Mouse (Mus musculus): Measurements from ENCODE around the gene Samd10.

The Samd10 gene

DNA sequence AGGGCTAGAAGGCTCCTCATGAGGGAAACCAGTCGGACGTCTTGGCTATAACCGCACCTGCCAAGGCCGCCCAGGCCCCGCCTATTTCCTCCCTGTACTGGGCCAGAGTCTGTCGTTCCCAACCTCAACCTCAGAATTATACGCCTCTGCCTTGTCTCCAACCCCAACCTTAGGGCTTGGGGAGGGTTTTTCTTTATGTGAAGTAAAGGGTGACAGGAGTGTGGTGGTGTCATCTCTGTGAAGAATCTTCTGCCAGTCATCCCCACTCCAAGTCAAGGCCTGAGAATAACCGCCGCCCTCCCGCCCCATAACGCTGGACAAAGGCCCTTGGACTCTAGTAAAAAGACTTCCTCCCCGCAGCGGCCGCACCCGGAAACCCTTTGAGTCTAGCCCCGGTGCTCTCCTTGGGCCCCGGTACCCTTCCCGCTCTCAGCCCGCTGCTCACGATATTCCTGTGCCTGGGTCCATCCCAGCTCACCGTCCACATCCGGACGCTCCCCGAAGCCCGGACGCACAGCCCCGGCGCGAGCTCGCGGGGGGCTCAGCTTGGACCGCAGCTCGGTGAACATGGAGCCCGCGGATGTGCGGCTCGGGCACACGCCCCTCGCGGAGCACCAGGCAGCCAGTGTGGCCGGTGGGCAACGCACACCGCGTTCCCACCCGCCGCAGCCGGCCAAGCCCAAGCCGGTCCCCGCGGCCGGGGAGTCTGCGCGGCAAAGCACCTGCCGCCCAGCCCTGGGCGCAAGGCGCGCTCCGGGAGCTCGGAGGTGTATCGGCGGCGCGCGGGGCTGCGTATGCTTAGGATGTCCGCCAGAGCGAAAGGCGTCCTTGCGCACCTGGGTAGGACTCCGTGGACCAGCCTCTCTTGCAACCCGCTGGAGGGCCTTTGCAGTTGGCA is at the start of gene Samd10:
Gene Samd10, minus strand, starts transcription at position 759 of the 898 bp plus-strand sequence.
- peak; percentile 62 for DNase-seq (ENCODE audit: low spot score)

DNA sequence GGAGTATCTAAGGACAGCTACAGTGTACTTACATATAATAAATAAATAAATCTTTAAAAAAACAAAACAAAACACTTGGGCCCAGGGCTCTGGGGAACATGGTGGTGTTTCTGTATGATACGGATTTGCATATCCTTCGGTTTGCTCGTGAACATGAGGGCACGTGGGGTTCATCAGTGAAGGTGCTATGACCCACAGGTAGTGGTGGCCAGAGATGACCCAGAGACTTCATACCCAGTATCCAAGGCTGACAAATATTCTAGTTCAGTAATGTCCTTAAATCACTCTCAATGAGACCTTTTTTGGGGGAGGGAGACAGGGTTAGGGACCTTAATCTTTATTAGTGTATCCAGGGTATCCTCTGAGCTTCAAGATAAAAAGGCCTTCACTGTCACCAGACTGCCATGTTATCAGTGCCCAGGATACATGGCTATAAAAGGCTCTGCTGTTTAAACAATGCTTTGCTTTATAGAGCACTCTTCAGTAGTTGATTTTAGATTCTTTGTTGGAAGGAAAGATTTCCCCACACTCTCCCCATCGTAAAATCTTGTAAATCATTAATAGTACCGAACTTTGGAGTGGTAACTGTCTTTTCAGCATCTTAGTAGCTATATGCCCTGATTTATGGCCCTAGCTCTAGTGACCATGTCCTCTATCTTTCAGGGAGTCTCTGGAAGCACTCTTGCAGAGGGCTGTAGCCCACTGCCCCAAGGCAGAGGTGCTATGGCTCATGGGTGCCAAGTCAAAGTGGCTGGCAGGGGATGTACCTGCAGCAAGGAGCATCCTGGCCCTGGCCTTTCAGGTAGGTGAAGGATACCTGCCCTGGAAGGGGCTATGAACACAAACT is 47.8 kb upstream of the Samd10 start:
- DNase-seq (ENCODE audit: low spot score): no peak

DNA sequence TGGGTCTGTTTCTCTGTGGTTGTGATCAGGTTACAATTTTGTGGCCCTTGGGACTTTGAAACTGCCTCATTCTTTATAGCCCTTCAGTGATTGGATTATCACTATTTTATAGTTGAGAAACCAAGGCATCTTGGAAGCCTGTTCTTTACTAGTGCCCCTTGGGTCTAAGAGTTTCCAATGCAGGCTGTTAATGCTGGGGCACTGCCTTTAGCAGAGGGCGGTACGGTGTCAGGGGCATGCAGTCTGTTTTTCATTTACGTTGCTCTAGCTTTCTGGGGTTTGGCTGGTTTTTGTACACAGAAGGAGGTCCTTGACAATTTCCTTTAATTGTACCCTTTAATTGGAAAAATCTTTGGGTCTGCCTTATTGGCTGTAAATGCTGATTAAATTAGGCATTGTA is 46.7 kb upstream of the Samd10 start:
- DNase-seq (ENCODE audit: low spot score): no peak

DNA sequence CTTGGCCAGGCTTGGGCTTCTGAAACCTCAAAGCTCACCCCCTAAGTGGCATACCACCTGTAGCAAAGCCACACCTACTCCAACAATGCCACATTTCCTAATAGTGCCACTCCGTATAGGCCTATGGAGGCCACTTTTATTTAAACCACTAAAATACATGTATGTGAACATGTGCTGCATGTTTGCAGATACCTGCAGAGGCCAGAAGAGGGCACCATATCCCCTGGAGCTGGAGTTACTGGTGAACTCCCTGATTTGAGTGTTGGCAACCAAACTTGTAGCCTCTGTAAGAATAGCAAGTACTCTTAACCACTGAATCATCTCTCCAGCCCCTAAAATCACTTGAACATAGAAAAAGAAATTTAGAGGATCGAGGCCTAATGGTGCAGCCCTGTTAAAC is 45.3 kb upstream of the Samd10 start:
- DNase-seq (ENCODE audit: low spot score): peak; percentile 43

DNA sequence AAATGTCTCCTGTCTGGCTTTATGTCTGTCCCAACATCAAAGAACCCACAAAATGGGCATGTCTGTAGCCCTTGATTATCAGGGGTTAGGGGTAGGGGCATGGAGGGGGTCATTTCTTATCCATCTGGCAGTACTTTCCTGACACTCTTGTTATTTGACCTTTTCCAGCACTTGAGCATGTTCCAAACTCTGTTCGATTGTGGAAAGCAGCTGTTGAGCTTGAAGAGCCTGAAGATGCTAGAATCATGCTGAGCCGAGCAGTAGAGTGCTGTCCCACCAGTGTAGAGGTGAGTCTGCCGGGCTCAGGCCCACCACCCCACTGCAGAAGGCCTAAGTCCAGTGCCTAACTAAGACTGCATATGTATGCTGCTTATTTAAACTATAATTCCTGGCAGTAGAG is 36.9 kb upstream of the Samd10 start:
- no peak for DNase-seq (ENCODE audit: low spot score)

DNA sequence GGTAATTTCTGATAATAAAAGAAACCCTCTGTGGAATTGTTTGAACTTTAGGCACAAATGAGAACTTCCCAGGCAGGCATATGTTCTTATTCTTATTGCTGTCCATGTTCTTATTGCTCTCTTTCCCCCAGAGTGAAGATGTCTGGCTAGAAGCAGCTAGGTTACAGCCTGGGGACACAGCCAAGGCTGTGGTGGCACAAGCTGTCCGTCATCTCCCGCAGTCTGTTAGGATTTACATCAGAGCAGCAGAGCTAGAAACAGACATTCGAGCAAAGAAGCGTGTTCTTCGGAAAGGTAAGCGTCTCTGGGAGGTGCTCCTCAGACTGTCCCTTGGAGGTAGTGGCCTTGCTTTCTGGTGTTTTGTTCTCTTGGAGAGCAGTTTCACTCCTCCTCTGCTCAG is 33.6 kb upstream of the Samd10 start:
- DNase-seq (ENCODE audit: low spot score): no peak

DNA sequence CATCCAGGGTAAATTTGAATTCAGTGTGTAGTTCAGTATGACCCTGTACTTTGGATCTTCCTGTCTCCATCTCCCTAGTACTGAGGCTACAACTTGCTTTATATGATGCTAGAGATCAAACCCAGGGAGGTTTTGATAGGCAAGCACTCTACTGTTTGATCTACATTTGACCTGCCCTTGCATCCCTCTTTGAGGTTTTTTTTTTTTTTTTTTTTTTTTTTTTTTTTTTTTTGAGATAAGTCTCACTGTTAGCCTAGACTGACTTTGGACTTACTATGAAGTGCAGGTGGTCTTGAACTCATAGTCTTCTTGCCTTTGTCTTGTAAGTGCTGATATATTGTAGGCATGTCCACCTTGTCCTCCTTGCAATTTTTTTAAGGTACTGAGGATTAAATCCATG is 29.5 kb upstream of the Samd10 start:
- no peak for DNase-seq (ENCODE audit: low spot score)

DNA sequence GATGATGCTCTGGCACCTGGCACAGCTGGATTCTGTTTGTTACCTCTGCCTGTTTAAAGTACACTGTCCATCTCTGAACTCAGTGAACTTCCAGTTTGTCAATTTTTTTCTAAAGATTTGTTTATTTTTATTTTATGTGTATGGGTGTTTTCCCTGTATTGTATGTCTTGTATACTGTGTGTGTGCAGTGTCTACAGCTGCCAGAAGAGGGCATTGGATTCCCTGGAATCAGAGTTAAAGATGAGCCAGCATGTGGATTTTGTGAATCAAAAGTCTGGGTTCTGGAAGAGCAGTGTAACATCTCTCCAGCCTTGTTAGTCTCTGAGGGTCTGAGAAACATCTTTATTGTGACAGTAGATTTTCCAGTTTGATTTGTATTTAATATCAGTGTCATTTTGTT is 24.4 kb upstream of the Samd10 start:
- DNase-seq (ENCODE audit: low spot score): peak; percentile 4

DNA sequence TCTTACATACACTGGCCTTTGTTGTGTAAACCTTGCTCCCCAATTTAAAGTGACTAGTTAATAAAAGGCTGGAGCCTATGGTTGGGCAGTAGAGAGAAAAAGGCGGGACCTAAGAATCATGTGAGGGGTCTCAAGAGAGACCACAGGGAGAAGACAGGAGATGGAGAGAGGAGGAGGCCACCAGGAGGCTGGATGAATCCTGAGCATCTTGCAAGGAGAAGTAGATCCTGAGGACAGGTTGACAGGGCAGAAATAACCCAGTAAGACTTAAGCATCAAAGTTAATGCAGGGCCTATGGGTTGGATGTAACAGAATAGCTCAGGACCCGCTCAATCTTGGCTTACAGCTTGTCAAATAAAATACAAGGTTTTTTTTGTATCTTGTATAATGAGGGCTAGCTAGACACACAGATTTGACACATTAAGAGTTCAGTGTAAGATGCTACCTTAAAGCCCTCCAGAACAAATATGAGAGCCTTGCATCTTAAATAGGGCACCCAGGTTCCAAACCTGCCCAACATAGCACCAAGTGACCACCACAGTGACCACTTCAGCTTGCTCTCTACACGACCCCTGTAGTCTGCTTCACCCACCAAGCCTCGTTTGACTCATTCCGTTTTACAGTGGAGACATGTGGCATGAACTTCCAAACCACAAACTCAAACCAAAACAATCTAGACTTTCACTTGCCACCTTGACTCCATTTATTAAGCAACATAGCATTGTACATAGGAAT is 19.9 kb upstream of the Samd10 start:
- no peak for DNase-seq (ENCODE audit: low spot score)

DNA sequence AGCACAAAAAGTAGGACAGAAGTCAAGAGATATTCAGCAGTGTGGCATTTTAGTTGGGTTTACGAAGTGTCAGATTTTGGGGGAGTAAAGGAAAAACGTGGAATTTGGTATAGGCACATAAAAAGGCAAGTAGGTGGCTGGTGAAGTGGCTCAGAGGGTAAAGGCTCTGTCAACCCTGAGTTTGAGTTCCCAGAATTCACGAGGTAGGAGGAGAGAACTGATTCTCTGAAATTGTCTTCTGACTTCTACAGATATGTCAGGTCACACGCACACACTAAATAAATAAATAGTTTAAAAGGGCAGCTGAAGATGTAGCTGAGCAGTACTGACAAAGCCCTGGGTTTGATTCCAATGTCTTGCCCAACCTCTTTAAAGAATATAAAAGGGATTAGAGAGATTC is 3.4 kb upstream of the Samd10 start:
- DNase-seq (ENCODE audit: low spot score): no peak

DNA sequence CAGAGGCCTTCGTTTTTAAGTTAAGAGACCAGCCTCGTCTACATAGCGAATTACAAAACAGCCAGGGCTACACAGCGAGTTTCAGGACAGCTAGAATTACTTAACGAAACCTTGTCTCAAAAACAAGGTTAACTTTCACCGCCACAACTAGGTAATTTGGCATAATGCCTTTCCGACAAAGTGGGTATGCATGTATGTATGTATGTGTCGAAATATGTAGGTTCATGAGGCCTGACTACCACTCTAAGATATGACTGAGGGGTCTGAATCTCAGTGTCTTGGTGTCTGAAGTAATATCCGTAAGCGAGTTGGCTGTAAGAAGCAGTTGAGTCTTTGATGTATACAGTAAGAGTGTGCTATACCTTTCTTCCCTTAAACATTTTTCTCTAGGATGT is 2.7 kb upstream of the Samd10 start:
- DNase-seq (ENCODE audit: low spot score): no peak

DNA sequence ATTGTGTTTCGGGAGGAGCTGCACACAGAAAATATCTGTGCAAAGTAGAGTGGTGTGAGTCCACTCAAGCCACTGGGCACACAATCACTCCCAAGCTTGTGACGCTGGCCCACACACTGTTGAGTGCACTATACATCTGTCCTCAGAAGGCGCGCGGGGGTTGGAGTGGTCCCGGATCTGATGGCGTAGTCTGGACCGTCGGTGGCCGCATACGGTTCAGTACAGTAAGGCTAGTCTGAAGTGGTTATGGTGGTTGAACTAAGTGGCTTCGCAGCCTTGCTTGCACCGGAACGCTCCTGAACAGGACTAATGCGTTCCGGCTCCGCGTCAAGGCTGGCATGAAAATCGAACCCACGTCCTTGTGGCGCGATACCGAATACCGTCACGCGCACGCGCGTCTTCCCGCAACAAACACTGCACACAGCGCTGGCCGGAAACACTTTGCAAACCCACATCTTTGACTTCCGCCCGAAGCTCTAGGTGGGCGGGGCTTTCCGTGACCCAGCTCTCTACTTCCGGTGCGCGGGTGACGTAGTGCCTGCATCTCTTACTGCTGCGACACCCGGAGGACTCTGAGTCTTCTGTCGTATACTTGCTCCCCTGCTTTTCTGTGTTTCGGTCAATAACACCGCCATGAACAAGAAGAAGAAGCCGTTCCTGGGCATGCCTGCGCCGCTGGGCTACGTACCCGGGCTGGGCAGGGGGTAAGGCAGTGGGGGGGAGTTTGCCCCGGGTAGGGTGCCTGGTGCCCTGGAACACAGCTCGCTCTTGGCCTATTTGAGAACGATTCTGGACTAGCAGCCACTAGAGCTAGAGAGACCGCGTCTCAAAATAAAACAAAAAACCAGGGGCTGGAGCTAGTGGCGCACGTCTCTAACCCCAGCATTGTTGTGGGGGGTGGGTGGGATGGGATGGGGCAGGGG is 2.1 kb upstream of the Samd10 start:
- peak; percentile 97 for DNase-seq (ENCODE audit: low spot score)

DNA sequence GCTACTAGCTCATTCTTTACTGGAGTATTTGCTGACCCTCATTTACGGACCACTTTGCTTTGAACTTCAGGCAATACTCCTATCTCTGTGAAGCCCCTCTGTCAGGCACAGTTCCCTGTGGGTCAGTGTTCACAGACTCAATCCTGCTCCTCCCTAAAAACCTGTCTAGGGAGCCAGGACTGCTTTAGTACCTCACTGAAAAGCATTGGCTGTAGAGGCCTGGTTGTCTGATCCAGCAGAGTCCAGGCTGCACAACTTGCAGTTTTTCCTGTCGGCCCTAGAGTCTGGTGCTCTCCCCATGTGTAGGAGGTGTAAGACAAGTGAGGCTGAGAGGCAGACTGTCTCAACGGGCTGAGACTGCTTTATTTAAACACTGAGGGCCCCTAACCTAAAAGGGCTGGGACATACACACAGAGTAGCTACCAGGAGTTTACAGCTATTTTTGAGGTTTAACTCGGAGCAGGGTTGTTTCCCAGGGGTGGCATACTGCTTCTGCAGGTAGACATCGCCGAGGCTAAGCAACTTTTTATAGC is 1.3 kb upstream of the Samd10 start:
- no peak for DNase-seq (ENCODE audit: low spot score)

DNA sequence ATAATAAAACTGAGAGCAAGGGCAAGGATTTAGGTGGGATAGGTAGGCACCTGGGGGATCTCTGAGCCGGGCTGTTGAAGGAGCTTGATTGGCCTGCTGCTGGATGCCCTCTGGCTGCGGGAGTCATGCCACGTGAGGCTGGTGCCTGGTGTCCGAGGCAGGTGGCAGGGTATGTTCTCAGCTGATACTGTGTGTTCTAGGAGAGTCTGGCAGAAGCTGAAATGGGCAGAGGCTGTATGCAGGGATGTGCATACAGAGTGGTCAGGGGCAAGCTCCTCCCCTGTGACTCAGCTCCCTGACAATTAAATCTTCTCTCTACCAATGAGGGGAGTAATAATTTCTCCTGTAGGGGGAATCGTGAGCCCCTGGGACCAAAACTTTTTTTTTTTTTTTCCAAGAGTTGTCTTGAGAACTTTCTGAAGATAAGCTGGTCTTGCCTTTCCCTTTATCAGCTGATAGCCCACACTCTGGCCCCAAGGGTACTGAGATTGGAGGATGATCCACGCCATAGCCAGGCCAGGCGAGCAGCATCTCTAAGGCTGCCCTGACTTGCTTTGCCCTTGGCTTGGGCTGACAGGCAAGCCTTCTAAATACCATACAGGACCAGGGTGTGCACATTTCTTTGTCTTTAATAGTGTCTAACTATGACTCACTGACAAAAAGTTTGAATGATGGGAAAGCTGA is 1.5 kb downstream of the Samd10 start:
- no peak for DNase-seq (ENCODE audit: low spot score)

DNA sequence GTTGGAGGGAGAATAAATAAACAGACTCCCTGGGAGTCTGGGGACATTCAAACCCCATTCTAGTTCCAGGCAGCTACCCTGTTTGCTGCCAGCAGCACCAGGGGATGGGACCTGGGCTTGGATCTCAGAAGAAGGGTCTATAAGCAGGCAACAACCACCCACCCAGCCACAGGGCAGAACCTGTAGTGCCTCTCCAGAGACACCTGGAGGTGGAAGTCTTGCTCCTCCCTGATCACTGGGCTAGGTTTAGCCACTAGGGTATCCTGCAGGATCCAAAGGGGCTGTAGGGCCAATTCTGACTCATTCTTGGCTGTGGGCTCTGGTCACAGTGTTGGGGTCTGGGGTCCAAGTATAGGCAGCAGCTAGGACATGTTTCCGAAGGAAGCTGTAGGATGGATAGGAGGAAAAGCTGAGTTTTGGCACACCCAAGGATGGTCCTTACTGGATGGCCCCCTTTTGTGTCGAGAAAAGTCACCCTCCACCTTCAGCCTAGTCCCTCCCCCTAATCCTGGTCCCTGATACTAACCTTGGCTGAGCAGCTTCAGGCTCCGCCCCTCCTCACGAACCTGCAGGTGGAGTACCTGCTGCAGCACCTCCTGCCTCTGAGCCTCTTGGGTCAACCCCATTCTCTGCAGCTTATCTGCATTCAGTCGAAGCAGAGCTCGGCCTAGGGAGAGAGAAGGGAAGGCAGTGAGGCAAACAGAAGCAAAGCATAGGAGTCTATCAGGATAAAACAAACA is 2.6 kb downstream of the Samd10 start:
- no peak for DNase-seq (ENCODE audit: low spot score)

DNA sequence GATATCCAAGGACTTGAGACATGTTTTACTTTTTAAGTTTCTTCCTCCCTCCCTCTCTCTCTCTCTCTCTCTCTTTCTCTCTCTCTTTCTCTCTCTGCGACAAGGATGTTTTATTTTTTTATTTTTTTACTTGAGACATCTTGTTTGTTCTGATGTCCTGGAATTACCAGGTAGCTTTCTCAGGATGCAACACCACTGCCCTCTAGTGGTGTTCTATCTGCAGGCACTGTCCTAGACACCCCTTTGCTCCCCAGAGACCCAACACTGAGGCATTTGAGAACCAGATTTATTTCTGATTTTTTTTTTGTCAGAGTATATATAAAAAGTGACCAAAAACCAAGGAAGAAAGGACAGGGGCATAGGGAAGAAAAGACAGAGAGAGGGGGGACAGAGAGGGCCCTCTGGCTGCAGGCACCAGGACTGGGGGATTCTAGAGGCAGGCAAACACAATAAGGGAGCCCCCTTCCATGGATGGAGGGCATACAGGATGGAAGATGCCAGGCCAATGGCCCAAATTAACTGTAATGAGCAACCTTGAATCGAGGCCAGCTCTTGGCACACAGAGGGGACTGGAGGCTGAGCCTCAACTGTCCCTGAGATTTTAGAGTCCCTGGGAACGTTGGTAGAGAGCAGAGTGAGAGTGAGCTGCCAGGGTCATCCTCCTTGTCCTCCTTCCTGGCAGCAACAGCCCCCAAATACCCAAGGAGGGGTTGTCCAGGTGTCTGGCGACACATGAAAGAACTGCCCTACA is 3.9 kb downstream of the Samd10 start:
- peak; percentile 52 for DNase-seq (ENCODE audit: low spot score)

DNA sequence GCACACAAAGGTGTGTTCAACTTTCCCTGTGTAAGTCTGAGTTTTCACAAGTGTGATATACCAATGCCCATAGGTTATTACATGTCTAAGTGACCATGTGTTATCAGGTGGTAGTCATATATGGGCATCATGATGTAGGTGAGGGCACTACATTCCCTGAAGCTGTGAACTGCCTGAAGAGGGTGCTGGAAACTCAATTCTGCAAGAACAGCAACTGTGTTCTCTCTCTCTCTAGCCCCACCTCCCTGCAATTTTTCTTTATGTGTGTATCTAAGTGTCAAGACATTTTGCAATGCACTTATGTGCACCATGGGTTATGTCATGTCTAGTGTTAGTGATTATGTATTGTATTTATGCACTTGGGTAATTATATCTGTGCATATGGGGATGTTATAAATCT is 5.1 kb downstream of the Samd10 start:
- no peak for DNase-seq (ENCODE audit: low spot score)

DNA sequence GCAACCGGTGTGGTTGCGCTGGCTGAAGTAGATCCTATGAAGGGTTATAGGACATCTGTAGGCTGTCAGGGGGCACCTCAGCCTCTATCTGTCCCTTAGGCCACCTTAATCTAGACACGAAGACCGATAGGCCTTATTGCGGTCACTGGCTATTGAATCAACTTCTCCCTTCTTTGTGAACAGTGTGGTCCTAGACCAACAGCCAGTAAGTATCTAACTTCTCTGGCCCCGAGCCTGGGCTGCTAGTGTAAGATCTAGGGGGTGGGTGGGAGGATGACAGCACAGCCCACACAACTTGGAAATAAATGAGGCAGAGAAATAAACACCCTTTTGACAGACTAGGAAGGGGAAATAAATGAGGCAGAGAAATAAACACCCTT is 6.0 kb downstream of the Samd10 start:
- no peak for DNase-seq (ENCODE audit: low spot score)
